Mouse (Mus musculus) thymus, postnatal 25 days (tissue): ENCODE measurements around the gene Serp1.
A peak's percentile ranks its signal among the peaks of the same experiment; 100 is the strongest.
"Not testable (repeated sequence)": the region's sequence is repeated elsewhere in the genome, so short reads cannot be mapped to it uniquely, and the experiment has no call there.

Experiments
- DNase-seq: peaks from one replicate; pipeline ENCODE4 v3.0.0; 2022

Gene Serp1

GRCm38 (mm10) chr3:58504676-58505075 lies 21.0 kb downstream of the Serp1 start:
- no peak for DNase-seq

- DNase-seq, result no peak
Observed at GRCm38 (mm10) chr3:58503720-58504333, 21.9 kb downstream of the Serp1 start.

GRCm38 (mm10) chr3:58501961-58502360 lies 23.7 kb downstream of the Serp1 start:
- DNase-seq, result no peak

- DNase-seq, result no peak
Observed at GRCm38 (mm10) chr3:58493621-58494020, 32.1 kb downstream of the Serp1 start.

- DNase-seq, result peak; percentile 23
Observed at GRCm38 (mm10) chr3:58490787-58491186, 34.9 kb downstream of the Serp1 start.

GRCm38 (mm10) chr3:58487999-58488775 lies 37.5 kb downstream of the Serp1 start:
- DNase-seq, result no peak

- DNase-seq, result no peak
Observed at GRCm38 (mm10) chr3:58487121-58487520, 38.6 kb downstream of the Serp1 start.

- peak; percentile 20 for DNase-seq
Observed at GRCm38 (mm10) chr3:58485883-58486282, 39.8 kb downstream of the Serp1 start.

- no peak for DNase-seq
Observed at GRCm38 (mm10) chr3:58478755-58479455, 46.8 kb downstream of the Serp1 start.

- DNase-seq, result not testable (repeated sequence)
Observed at GRCm38 (mm10) chr3:58475298-58475697, 50.4 kb downstream of the Serp1 start.
